Mouse (Mus musculus) spleen, embryonic (tissue): ENCODE measurements at regions not wholly inside any gene's neighbourhood (a gene's known extent, or its start where the extent isn't known, plus 50 kb on each side); places are given as distances from the start of the nearest gene placed in this dataset.

Experiments used
- CTCF ChIA-PET: fragments of 350-600 bp; sonication (Branson Sonifier 250); formaldehyde crosslinking; loops from one replicate; lab custom pipeline; 2022; lab: Charles Lee

DNA sequence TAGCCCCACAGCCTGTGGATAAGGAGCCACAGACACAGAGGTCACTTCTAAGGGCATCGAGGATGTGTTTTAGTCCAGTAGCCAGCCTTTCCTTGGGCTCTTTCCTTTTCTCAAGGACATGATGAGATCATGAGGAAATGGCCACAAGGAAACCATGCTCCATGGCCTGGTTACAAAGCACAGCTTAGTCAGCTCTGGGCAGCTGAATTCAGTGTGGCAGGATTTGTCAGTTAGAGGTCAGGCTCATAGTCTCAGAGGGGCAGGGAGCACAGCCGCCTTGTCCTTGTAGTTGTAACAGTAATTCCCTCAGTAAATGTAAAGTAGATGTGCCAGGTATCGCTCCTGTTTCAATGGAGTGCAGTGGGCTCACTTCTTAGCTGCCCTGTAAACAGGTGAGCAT, 111.7 kb upstream of the Vangl1 start:
- CTCF ChIA-PET: no interaction called here

DNA sequence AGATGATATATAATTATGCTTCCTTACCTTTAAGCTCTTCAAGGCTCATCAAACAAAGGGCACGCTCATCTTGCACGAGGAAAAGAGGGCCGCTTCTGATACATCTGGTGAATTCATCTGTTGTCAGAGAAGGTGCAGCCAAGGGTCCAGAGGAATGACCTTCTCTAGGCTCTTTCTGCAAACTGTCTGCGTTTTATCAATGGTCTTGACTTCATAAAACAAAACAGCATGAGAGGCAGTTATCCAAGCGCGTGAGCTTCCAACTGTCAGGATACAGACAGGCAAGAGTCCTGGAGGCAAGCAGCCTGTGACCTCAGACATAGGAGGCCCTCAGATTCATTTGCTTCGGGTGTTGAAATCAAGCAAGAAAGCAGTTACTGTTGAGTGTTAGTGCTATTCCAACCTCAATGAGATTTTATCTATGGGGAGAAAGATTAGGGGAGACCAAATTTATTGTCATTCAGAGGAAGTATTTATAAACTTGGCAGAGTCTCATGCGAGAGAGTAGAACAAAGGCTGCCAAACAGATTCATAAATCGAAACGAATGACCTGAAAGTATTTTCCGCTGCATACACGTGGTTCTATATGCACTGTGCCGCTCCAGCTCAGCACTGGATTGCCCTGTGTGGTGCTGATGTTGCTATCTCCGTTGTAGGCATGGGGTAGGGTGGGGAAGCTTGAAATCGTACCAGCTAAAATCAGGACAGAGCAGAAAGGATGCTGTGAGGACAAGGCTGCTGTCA, 107.2 kb upstream of the Vangl1 start:
- CTCF ChIA-PET: no interaction called here

DNA sequence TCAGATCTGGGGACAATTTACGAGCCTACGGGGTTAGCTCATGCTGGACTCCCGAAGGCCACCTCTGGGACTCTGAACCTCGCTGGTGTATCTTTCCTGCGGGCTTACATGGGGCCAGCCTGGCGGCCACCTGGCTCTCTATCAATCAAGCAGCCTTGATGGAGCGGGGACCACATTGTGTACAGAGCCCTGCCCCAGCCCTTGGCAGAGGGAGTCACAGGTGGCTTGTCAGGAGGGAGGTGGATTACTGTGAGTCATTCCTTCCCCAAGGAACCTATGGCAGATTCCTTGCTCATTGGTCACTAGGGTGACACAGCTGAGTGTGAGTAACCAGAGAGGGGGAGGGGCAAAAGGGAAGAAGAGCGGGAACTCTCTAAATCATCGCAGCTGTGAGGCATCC, 105.8 kb upstream of the Vangl1 start:
- CTCF ChIA-PET: no interaction called here

DNA sequence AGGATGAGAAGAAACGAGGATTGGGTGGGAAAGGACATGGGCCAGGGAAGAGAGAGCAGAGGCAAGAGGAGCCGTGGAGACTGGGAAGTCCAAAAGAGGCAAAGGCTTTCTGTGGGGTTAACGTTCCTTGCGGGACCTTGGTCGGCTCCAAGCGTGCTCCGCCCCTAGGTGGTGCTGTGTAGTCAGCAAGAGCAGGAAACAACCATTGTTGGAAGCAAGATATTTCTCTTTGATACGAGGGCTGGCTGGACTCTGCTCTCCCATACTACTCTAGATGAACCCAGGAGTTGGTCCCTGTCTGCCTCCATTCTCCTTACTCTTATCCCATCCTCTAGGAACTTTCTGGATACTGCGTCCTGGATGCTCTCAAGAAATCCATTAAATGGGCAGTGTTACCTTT, 105.3 kb upstream of the Vangl1 start:
- CTCF ChIA-PET: no interaction called here

DNA sequence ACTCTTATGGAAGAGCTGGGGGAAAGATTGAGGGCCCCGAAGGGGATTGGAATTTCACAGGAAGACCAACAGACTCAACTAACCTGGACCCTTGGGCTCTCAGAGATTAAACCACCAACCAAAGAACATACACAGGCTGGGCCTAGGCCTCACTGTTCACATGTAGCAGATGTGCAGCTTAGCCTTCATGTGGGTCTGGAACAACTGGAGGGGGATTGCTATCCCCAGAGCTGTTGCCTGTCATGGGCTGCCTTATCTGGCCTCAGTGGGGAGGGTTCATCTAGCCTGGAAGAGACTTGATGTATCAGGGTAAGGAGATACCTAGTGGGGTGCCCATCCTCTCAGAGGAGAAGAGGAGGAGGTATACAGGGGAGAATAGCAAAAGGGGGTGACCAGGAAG, 103.2 kb upstream of the Vangl1 start:
- CTCF ChIA-PET: no interaction called here

DNA sequence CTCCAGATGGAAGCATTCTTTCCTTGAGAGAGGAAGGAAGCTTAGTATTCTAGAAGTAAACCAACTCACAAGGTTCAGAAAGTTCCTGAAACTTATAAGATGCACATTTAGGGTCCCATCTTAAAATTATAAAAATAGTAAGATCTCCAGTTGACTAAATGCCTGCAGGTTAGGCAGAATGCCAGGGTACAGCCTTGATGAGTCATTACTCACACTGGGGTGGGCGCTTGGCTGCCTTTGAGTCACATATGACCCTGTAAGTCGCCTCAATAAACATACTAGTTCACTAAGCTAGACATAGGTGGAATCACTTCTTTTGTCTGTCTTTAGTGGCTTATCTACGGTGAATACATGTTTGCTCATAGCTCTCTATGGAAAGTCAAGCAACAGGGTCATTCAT, 87.9 kb upstream of the Vangl1 start:
- CTCF ChIA-PET: no interaction called here

DNA sequence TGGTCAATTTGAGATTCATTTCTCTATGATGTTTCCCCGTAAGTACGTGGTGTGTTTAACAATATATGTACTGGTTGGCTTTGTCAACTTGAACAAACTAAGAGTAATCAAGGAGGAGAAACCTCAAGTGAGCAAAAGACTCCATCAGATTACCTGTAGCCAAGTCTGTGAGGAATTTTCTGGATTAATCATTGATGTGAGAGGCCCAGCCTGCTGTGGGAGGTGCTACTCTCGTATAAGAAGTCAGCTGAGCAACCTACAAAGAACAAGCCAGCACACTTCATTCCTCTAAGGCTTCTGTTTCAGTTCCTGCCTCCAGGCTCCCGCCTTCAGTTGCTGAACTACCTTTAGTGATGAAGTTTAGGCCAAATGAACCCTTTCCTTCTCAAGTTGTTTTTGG, 77.5 kb upstream of the Vangl1 start:
- CTCF ChIA-PET: no interaction called here

DNA sequence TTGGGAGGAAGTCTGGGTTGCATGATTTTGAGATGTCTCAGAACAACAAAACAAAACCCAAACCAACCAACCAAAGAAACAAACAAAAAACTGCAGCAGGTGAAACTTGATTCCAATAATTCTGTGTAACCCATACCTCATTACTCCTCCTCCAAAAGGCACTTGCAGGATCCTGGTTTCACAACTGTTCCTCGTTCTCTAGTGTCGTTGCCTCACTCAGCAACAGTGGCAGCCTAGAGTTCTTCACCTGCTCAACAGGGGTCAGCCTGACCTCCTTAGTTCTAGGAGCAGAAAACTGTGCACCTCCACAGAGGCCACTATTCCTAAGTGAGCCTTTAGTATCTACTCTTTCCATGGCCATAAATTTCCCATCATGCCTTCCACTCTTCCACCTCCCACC, 72.3 kb upstream of the Vangl1 start:
- CTCF ChIA-PET: no interaction called here

DNA sequence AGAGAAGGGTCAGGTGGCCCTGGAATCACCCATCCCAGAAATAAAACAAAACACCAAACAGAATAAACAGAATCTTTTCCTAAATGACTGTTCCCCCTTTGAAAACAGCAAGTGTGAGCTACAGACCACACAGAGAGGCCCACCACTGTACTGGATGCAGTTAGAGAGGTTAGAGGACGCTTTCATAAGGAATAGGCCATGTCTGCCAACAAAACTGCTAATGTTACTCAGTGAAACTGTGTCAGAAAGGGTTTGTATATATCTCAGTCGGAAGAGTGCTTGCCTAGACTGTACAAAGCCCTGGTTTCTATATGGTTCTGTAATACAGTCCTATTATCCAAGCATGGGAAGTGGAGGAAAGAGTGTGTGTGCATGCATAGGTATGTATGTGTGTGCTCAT, 71.8 kb upstream of the Vangl1 start:
- CTCF ChIA-PET: no interaction called here

DNA sequence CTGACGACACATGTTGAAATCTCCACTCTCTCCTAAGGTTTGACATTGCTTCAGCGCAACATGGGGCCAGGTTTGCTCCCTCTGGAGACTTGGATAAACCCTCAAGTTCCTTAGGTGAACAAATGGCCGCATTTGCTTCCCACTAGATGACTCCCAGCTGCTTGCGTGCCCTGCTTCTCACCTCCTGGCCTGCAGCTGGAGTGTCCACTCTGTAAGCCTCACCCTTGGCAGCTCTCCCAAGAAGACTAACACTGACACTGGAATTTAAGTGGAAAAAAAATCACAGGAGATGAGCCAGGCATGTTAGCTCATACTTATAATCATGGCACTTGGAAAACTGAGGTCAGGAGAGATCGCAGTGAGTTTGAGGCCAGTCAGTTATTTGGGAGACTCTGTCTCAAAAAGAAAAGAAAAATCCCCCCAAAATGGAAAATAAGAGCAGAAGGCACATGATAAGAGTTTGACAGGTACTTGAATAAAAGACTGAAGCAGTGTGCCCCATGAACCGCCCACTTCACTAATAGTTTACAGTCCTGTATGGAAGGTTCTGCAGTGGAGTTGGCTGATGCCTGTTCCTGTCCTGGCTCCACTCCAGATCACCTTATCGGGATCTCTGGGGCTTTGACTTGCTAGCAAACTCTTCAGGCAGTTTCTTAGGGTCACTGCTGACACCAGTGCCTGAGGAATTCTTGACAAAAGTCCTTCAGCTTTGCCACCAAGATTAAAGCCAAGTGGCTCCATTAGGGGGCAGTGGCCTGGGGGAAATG, 70.9 kb upstream of the Vangl1 start:
- CTCF ChIA-PET: no interaction called here

DNA sequence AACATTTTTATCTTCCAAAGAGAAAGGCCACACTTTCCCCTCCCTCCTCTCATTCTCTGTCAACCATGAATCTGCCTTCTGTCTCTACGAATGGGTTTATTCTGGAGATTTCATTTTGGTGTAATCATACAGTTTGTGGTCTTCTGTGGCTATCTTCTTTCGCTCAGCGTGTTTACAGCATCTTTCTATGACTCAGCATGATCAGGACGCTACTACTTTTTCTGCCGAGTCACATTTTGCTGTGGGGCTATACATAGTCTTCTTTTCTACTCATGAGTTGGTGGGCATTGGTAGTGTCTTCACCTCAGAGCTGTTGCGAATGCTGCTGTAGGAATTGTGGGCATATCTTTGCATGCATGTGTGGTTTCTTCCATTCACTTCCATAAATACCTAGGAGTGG, 66.3 kb upstream of the Vangl1 start:
- CTCF ChIA-PET: no interaction called here

DNA sequence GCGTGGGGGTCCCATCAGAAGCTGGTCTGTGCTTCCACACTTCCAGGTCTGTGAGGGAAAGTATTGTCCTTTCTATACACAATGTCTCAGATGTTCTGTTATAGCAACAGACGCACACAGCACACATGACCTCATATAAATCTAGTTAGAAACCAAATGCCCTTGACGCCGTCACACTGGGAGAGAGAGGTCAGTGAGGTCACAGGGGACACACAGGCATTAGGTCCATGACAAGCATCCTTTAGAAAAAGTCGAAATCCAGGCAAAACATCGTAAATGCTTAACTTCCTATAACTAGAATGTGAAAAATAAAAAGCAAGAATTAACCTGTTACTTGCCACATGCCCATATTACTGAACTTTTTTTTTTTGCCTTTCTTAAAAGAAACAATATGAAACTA, 65.8 kb upstream of the Vangl1 start:
- CTCF ChIA-PET: no interaction called here

DNA sequence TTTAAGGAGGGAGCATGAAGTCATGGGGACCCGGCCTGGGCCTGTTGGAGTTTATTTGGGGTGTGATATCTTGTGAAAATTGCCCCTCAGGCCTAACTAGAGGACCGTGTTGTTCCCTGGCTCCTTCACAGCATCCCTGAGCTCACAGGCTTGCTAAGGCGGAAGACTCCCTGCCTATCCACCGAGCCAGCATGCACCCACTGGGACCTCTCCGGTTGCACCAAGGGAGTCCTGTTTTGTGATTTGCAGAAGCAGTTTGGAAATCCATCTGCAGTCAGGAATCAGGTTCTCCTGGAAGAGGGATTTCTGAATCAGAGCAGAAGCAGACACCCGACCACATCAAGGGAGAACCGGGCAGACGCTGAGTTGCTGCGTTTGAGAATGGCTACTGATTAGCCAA, 61.6 kb upstream of the Vangl1 start:
- CTCF ChIA-PET: no interaction called here

DNA sequence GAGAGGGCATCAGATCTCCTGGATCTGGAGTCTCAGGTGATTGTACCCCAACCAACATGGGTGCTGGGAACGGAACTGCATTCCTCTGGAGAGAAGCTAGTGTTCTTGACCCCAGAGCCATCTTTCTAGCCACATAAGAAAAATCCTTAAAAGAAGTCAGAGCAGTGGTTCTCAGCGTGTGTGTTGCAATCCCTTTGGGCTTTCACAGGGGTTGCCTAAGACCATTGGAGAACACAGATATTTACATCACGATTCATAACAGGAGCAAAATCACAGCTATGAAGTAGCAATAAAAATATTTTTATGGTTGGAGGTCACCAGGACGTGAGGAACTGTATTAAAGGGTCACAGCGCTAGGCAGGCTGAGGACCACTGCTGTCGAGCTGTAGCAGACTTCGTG, 60.7 kb upstream of the Vangl1 start:
- CTCF ChIA-PET: interaction anchor here (0.6 kb wide), 1 partner anchor 1960 kb away, joined by 3 read pairs; no protein-coding TSS in a partner anchor

DNA sequence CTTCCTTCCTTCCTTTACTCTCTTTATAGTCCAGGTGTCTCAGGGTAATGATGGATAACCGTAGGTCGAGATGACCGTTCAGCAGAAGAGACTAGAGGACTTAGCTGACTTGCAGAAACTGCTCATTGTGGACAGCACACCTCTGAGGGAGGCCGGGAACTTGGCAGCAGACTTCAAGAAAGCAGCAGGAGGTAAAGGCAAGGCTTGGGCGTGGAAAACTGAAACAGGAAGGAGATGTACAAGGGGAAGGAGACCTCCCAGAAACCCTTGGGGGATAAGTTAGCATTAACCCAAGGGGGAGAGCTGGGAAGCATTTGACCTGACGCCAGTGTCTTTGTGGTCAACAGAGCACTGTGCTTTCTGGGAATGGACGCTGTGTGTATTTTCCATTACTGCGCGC, 58.8 kb upstream of the Vangl1 start:
- CTCF ChIA-PET: no interaction called here

DNA sequence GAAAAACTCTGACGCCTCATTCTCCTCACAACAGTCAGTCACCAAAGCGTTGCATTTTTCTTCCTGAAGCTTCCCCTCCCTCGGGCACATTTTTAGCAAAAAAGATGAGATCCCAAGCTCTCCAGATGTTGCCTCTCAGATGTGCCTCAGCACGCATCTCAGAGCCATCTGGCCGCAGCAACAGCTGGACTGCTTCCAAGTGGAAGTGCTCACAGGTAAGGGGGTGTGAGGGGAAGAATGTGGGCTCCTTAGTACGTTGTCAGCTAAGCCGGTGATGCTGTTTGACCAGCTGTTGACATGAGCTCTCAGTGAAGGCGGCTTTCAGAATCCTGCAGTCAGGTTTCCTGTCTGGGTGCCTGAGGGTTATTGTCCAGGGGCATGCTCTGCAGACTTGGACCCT, 58.2 kb upstream of the Vangl1 start:
- CTCF ChIA-PET: no interaction called here

DNA sequence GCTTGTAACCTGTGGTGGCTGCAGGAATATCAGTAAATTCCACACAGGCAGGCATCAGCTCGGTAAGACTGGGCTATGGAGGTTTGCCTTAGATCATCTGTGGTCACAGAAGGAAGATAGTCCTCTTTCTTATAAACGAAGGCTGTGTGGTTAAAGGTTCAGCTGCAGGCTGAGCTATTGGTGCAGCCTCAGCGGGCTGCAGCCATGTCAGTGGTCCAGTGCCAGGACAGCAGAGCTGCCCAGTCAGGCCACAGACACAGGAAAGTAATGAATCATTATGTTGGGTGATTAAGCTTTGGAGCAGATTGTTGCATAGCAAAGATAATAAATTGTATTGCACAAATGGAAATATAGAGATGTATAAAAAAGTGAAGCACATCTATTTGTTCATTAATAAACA, 57.0 kb upstream of the Vangl1 start:
- CTCF ChIA-PET: interaction anchor here (0.5 kb wide), 1 partner anchor 68 kb away, joined by 13 read pairs; no protein-coding TSS in a partner anchor
